Mouse (Mus musculus) MEL (cell line): ENCODE data around the gene Lsamp. TPM values are rescaled to one million over a fixed set of nuclear protein-coding genes. Genes with fewer than 3 reads are reported as not detected.
A peak's percentile ranks its signal among the peaks of the same experiment; 100 is the strongest.

Source experiments
- DNase-seq: peaks from one replicate; pipeline ENCODE4 v3.0.0; 2011; ENCODE audit warnings: low read depth, low spot score
- H3K27ac ChIP-seq: 2 replicates; pipeline ENCODE4 v1.5.1; 2012; ENCODE audit warnings: low read depth, mild to moderate bottlenecking, control low read depth, low read length, moderate library complexity; ENCODE audit not compliant: control insufficient read depth
- H3K27me3 ChIP-seq, 2 experiments: fragments of 150-350 bp in 1 of 2; sonication (generic) in 1 of 2; 2 replicates each; pipeline ENCODE4 v1.6.1; 2012; ENCODE audit warnings: low read length in 2 of 2, mild to moderate bottlenecking in 2 of 2, improper control_type of control experiment in 1 of 2, moderate library complexity in 1 of 2; ENCODE audit not compliant: insufficient read depth in 2 of 2, control insufficient read depth in 1 of 2
- H3K36me3 ChIP-seq, 2 experiments: 2 replicates each; pipeline ENCODE4 v1.6.1; 2012 to 2014; ENCODE audit warnings: low read length in 2 of 2, improper control_type of control experiment in 1 of 2, inconsistent platforms in 1 of 2, mild to moderate bottlenecking in 1 of 2; ENCODE audit not compliant: insufficient read depth in 2 of 2, control insufficient read depth in 1 of 2
- H3K4me1 ChIP-seq, 2 experiments: fragments of 150-350 bp in 1 of 2; sonication (generic) in 1 of 2; 2 replicates each; pipeline ENCODE4 v1.6.1; 2012; ENCODE audit warnings: low read length in 2 of 2, improper control_type of control experiment in 1 of 2, mild to moderate bottlenecking in 1 of 2; ENCODE audit not compliant: insufficient read depth in 2 of 2, control insufficient read depth in 1 of 2
- H3K4me3 ChIP-seq, 2 experiments: fragments of 150-350 bp in 1 of 2; sonication (generic) in 1 of 2; 2 replicates each; pipeline ENCODE4 v1.5.1; 2012; ENCODE audit warnings: low read depth in 2 of 2, low read length in 2 of 2, mild to moderate bottlenecking in 2 of 2, moderate library complexity in 2 of 2, control low read depth in 1 of 2, improper control_type of control experiment in 1 of 2; ENCODE audit not compliant: control insufficient read depth in 1 of 2, insufficient read depth in 1 of 2
- H3K79me2 ChIP-seq: 2 replicates; pipeline ENCODE4 v1.6.1; 2012; ENCODE audit warnings: mild to moderate bottlenecking, low read length, moderate library complexity; ENCODE audit not compliant: control insufficient read depth, poor library complexity, insufficient read depth
- H3K9ac ChIP-seq: 2 replicates; pipeline ENCODE4 v1.6.1; 2012; ENCODE audit warnings: low read depth, mild to moderate bottlenecking, control low read depth, low read length, moderate library complexity; ENCODE audit not compliant: control insufficient read depth, poor library complexity, severe bottlenecking
- H3K9me3 ChIP-seq: fragments of 150-350 bp; sonication (generic); replicated peaks from 2 replicates; pipeline ENCODE4 v1.6.1; 2012; ENCODE audit warnings: mild to moderate bottlenecking, low read length, improper control_type of control experiment, moderate library complexity; ENCODE audit not compliant: insufficient read depth
- BHLHE40 ChIP-seq: IDR thresholded peaks from 2 replicates; pipeline ENCODE4 v1.6.1; 2012; ENCODE audit warnings: low read depth, mild to moderate bottlenecking, inconsistent platforms, low read length, improper control_type of control experiment, borderline replicate concordance
- CHD1 ChIP-seq: IDR thresholded peaks from 2 replicates; pipeline ENCODE4 v1.6.1; 2012; ENCODE audit warnings: low read depth, mild to moderate bottlenecking, inconsistent platforms, low read length, improper control_type of control experiment
- CTCF ChIP-seq, 3 experiments: IDR thresholded peaks in 2 of 3; conservative IDR thresholded peaks in 1 of 3; 2 replicates each; pipeline ENCODE4 v1.5.1; 2011 to 2012; ENCODE audit warnings: low read length in 3 of 3, low read depth in 2 of 3, mild to moderate bottlenecking in 2 of 3, improper control_type of control experiment in 1 of 3, inconsistent platforms in 1 of 3, mixed read lengths in 1 of 3, moderate library complexity in 1 of 3; ENCODE audit not compliant: control insufficient read depth in 1 of 3, insufficient read depth in 1 of 3, poor library complexity in 1 of 3, severe bottlenecking in 1 of 3
- ELF1 ChIP-seq: IDR thresholded peaks from 2 replicates; pipeline ENCODE4 v1.6.1; 2014; ENCODE audit warnings: low read depth, mild to moderate bottlenecking, inconsistent platforms, low read length, improper control_type of control experiment, moderate library complexity
- EP300 ChIP-seq, 2 experiments: IDR thresholded peaks; 2 replicates each; pipeline ENCODE4 v1.6.1; 2011; ENCODE audit warnings: improper control_type of control experiment in 2 of 2, low read length in 2 of 2, low read depth in 1 of 2, mild to moderate bottlenecking in 1 of 2
- GABPA ChIP-seq: IDR thresholded peaks from 2 replicates; pipeline ENCODE4 v1.6.1; 2012; ENCODE audit warnings: low read depth, mild to moderate bottlenecking, inconsistent platforms, low read length, improper control_type of control experiment, moderate library complexity
- GATA1 ChIP-seq: IDR thresholded peaks from 2 replicates; pipeline ENCODE4 v1.6.1; 2011; ENCODE audit warnings: low read depth, low read length, improper control_type of control experiment
- HCFC1 ChIP-seq: IDR thresholded peaks from 2 replicates; pipeline ENCODE4 v1.6.1; 2012; ENCODE audit warnings: low read depth, mild to moderate bottlenecking, inconsistent platforms, low read length, improper control_type of control experiment, moderate library complexity
- JUND ChIP-seq: IDR thresholded peaks from 2 replicates; pipeline ENCODE4 v1.6.1; 2011; ENCODE audit warnings: low read depth, mild to moderate bottlenecking, improper control_type of control experiment, low read length
- KAT2A ChIP-seq: conservative IDR thresholded peaks from 2 replicates; pipeline ENCODE4 v1.6.1; 2012; ENCODE audit warnings: low read depth, low read length, improper control_type of control experiment, inconsistent platforms
- MAFK ChIP-seq: IDR thresholded peaks from 2 replicates; pipeline ENCODE4 v1.6.1; 2011; ENCODE audit warnings: low read depth, mild to moderate bottlenecking, low read length, improper control_type of control experiment, borderline replicate concordance
- MAX ChIP-seq: IDR thresholded peaks from 2 replicates; pipeline ENCODE4 v1.6.1; 2011; ENCODE audit warnings: low read length, improper control_type of control experiment
- MXI1 ChIP-seq: IDR thresholded peaks from 2 replicates; pipeline ENCODE4 v1.6.1; 2011; ENCODE audit warnings: mild to moderate bottlenecking, low read depth, low read length, improper control_type of control experiment
- MYB ChIP-seq: IDR thresholded peaks from 2 replicates; pipeline ENCODE4 v1.6.1; 2011; ENCODE audit warnings: mild to moderate bottlenecking, low read depth, low read length, improper control_type of control experiment
- NRF1 ChIP-seq: IDR thresholded peaks from 2 replicates; pipeline ENCODE4 v1.6.1; 2014; ENCODE audit warnings: low read depth, mild to moderate bottlenecking, inconsistent platforms, low read length, improper control_type of control experiment, moderate library complexity; ENCODE audit not compliant: poor library complexity, insufficient read depth, severe bottlenecking
- POLR2A ChIP-seq, 2 experiments: IDR thresholded peaks; 2 replicates each; pipeline ENCODE4 v1.6.1; 2011 to 2012; ENCODE audit warnings: low read length in 2 of 2, mild to moderate bottlenecking in 2 of 2, control low read depth in 1 of 2, improper control_type of control experiment in 1 of 2, low read depth in 1 of 2, moderate library complexity in 1 of 2; ENCODE audit not compliant: control insufficient read depth in 1 of 2, insufficient read depth in 1 of 2, poor library complexity in 1 of 2
- POLR2AphosphoS5 ChIP-seq: IDR thresholded peaks from 2 replicates; pipeline ENCODE4 v1.6.1; 2012; ENCODE audit warnings: low read depth, borderline replicate concordance, mild to moderate bottlenecking, inconsistent platforms, low read length, moderate library complexity, mixed read lengths
- RAD21 ChIP-seq: IDR thresholded peaks from 2 replicates; pipeline ENCODE4 v1.6.1; 2011; ENCODE audit warnings: mild to moderate bottlenecking, low read depth, low read length, improper control_type of control experiment
- SMC3 ChIP-seq: IDR thresholded peaks from 2 replicates; pipeline ENCODE4 v1.6.1; 2011; ENCODE audit warnings: low read depth, low read length, improper control_type of control experiment
- TCF12 ChIP-seq: IDR thresholded peaks from 2 replicates; pipeline ENCODE4 v1.6.1; 2014; ENCODE audit warnings: low read depth, mild to moderate bottlenecking, inconsistent platforms, low read length, improper control_type of control experiment, moderate library complexity
- UBTF ChIP-seq: IDR thresholded peaks from 2 replicates; pipeline ENCODE4 v1.6.1; 2012; ENCODE audit warnings: low read depth, mild to moderate bottlenecking, inconsistent platforms, low read length, improper control_type of control experiment, moderate library complexity, borderline replicate concordance; ENCODE audit not compliant: insufficient read depth
- ZC3H11A ChIP-seq: IDR thresholded peaks from 2 replicates; pipeline ENCODE4 v1.6.1; 2012; ENCODE audit warnings: low read depth, mild to moderate bottlenecking, inconsistent platforms, low read length, improper control_type of control experiment
- ZKSCAN1 ChIP-seq: IDR thresholded peaks from 2 replicates; pipeline ENCODE4 v1.6.1; 2012; ENCODE audit warnings: low read depth, mild to moderate bottlenecking, inconsistent platforms, low read length, improper control_type of control experiment, moderate library complexity
- polyA plus RNA-seq, 2 experiments: library from polyadenylated mRNA; stranded (reverse) in 1 of 2; unstranded in 1 of 2; fragments of >175 nt in 1 of 2; fragments of >200 nt in 1 of 2; gene quantifications; 2 replicates each; pipeline versions ENCODE4 v1.2.1 to v1.2.4; 2012; ENCODE audit warnings: low replicate concordance in 2 of 2, low read depth in 1 of 2; ENCODE audit not compliant: insufficient read length in 2 of 2, insufficient read depth in 1 of 2, missing spikeins in 1 of 2
- total RNA-seq: library from RNA; depleted of rRNA; stranded (reverse); fragments of 300-350 nt; gene quantifications from 2 replicates; pipeline ENCODE4 v1.2.3, GENCODE M21; 2012

Gene Lsamp
- total and polyA plus RNA-seq, 3 experiments = 0.42 TPM; not detected in 2

- H3K27ac ChIP-seq = no peak overlapping the region
- H3K36me3 ChIP-seq = no peaks in the 10 kb centered on the region
- no peaks in the 10 kb centered on the region for H3K4me1 ChIP-seq
- no peaks in the 10 kb centered on the region for H3K27me3 ChIP-seq
- H3K79me2 ChIP-seq = no peaks in the 10 kb centered on the region
- TF ChIP-seq KAT2A = no peak
- no peak for TF ChIP-seq BHLHE40
- no peak for TF ChIP-seq CTCF (IDR thresholded peaks at IDR 0.05 in 2 of 3, conservative IDR thresholded peaks at IDR 0.05 in 1 of 3; ENCODE audit: control insufficient read depth in 1 of 3, insufficient read depth in 1 of 3, low read depth in 2 of 3, low read length in 3 of 3, poor library complexity in 1 of 3, severe bottlenecking in 1 of 3)
- TF ChIP-seq GABPA = no peak
- no peak for TF ChIP-seq RAD21
- no peak for TF ChIP-seq POLR2A (IDR thresholded peaks at IDR 0.05; ENCODE audit: control insufficient read depth in 1 of 2, insufficient read depth in 1 of 2, low read depth in 1 of 2, low read length in 2 of 2, poor library complexity in 1 of 2)
- TF ChIP-seq HCFC1 = no peak
- TF ChIP-seq CHD1 = no peak
- no peak for TF ChIP-seq JUND
- no peak for TF ChIP-seq ELF1
- TF ChIP-seq, all 39 proteins: peak for 0
- Histone ChIP-seq H3K9me3 (no peaks in the 10 kb centered on the region), H3K4me3 (no peak overlapping the region), H3K9ac (no peak overlapping the region)
- DNase-seq = no peak
These were observed 1843.4 kb downstream of the Lsamp start for GRCm38 (mm10) chr16:41827605-41827948.

DNA sequence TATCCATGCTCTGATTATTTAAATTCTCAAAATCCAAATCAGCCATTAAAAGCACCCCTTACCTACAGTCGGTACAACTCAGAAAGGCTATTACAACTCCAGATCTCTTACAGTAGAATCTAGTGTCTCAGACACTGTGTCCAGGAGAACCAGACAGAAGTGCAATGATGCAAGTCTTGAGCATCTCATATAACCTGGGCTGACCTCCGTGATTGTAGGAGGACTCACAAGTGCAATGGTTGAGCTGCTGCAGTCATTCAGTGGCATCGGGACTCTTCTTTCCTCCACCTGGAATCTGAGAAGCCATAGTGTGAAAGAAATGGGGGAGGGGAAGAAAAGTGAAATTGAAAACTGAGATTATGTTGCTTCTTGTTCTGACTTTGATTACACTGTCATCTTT, 1850.5 kb downstream of the Lsamp start:
- no peaks in the 10 kb centered on the region for H3K27me3 ChIP-seq
- H3K9ac ChIP-seq = no peak overlapping the region
- H3K4me3 ChIP-seq = no peak overlapping the region
- no peaks in the 10 kb centered on the region for H3K79me2 ChIP-seq
- DNase-seq = no peak
- no peaks in the 10 kb centered on the region for H3K4me1 ChIP-seq
- no peak overlapping the region for H3K27ac ChIP-seq
- no peaks in the 10 kb centered on the region for H3K36me3 ChIP-seq
- H3K9me3 ChIP-seq = no peaks in the 10 kb centered on the region
- TF ChIP-seq GABPA (no peak), ELF1 (no peak), ZKSCAN1 (no peak), MAX (no peak), TCF12 (no peak), NRF1 (no peak), MXI1 (no peak), EP300 (IDR thresholded peaks at IDR 0.05; ENCODE audit: low read depth in 1 of 2, low read length in 2 of 2) (no peak), RAD21 (no peak)

DNA sequence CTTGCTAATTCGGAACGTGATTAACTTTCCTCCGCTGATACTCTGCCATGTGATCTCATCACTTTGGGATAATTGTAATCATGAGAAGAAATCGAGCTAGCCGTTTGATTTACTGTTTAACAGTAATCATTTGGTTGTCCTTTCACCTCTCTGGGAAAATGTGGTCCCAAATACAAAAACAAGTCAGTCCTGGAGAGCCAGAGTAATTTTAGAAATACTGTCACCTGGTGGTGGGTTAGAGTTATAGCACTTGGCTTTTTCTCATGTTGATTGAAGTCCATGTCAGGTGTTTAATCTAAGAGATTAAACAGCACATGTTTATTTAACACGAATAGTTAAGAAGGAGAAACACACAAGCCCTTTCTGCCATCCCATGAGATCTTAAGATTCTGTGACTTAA, 1851.6 kb downstream of the Lsamp start:
- Histone ChIP-seq H3K79me2 (no peaks in the 10 kb centered on the region), H3K9me3 (no peaks in the 10 kb centered on the region), H3K4me1 (no peaks in the 10 kb centered on the region), H3K27me3 (no peaks in the 10 kb centered on the region), H3K9ac (no peak overlapping the region), H3K4me3 (no peak overlapping the region), H3K27ac (no peak overlapping the region), H3K36me3 (no peaks in the 10 kb centered on the region)
- peak; percentile 1 for DNase-seq
- TF ChIP-seq RAD21 = peak; percentile 31
- no peak for TF ChIP-seq MAX
- TF ChIP-seq ZC3H11A = 0 out of 2 replicates have a peak, but pooled peaks have one; percentile 25
- no peak for TF ChIP-seq POLR2A (IDR thresholded peaks at IDR 0.05; ENCODE audit: control insufficient read depth in 1 of 2, insufficient read depth in 1 of 2, low read depth in 1 of 2, low read length in 2 of 2, poor library complexity in 1 of 2)
- TF ChIP-seq JUND = no peak
- no peak for TF ChIP-seq ZKSCAN1
- TF ChIP-seq MAFK = no peak
- TF ChIP-seq MXI1 = no peak
- TF ChIP-seq SMC3 = peak; percentile 60
- no peak for TF ChIP-seq TCF12
- TF ChIP-seq UBTF = no peak
- no peak for TF ChIP-seq MYB
- no peak for TF ChIP-seq POLR2AphosphoS5
- no peak for TF ChIP-seq CHD1
- TF ChIP-seq CTCF (IDR thresholded peaks at IDR 0.05 in 2 of 3, conservative IDR thresholded peaks at IDR 0.05 in 1 of 3; ENCODE audit: control insufficient read depth in 1 of 3, insufficient read depth in 1 of 3, low read depth in 2 of 3, low read length in 3 of 3, poor library complexity in 1 of 3, severe bottlenecking in 1 of 3) = peak in 2 of 3 experiments; percentile 41 to 57; a peak in 4 of 6 replicates
- TF ChIP-seq GATA1 = no peak
- TF ChIP-seq HCFC1 = no peak
